Mouse (Mus musculus) stomach, embryonic 16.5 days (tissue): Measurements from ENCODE around the gene Trim12a. TPM values are rescaled to one million over a fixed set of nuclear protein-coding genes. Genes with fewer than 3 reads are reported as not detected.

Experiments
- polyA plus RNA-seq: library from polyadenylated mRNA; unstranded; fragments of >200 nt; fragmentation: Nextera tagmentation; extraction: Ambion mirVana; gene quantifications from 2 replicates; pipeline ENCODE4 v1.2.1, GENCODE M21; 2015

Gene Trim12a
- polyA plus RNA-seq, 1 experiment from 2014 or later = 6.1 TPM

Other genes with a start within 250 kb of the Trim12a start
- gene Olfr644, start 243.6 kb downstream of the Trim12a start, polyA plus RNA-seq = not detected in 2 replicates
- not detected in 2 replicates for gene Olfr645, start 230.0 kb downstream of the Trim12a start, polyA plus RNA-seq
- not detected in 2 replicates for gene Olfr646, start 210.6 kb downstream of the Trim12a start, polyA plus RNA-seq
- not detected in 2 replicates for gene Ubqln5, start 185.6 kb downstream of the Trim12a start, polyA plus RNA-seq
- not detected in 2 replicates for gene Olfr643, start 178.1 kb downstream of the Trim12a start, polyA plus RNA-seq
- not detected in 2 replicates for gene Ubqln3, start 172.2 kb downstream of the Trim12a start, polyA plus RNA-seq
- not detected in 2 replicates for gene Ubqlnl, start 164.9 kb downstream of the Trim12a start, polyA plus RNA-seq
- gene Olfm5, start 150.6 kb downstream of the Trim12a start, polyA plus RNA-seq = not detected in 2 replicates
- 0.26 and 0.27 TPM in 2 replicates for gene Olfr648, start 132.1 kb downstream of the Trim12a start, polyA plus RNA-seq
- gene Olfr649, start 119.5 kb downstream of the Trim12a start, polyA plus RNA-seq = not detected in 2 replicates
- gene Trim6, start 96.7 kb downstream of the Trim12a start, polyA plus RNA-seq = 0.87 and 0.89 TPM in 2 replicates
- gene Trim34a, start 71.0 kb downstream of the Trim12a start, polyA plus RNA-seq = 1.8 and 2.2 TPM in 2 replicates
- 0.54 and 0.62 TPM in 2 replicates for gene Trim5, start 27.4 kb downstream of the Trim12a start, polyA plus RNA-seq
- gene Trim34b, start 14.0 kb upstream of the Trim12a start, polyA plus RNA-seq = not detected in 2 replicates
- 2.8 TPM in 2 replicates for gene Trim12c, start 37.9 kb upstream of the Trim12a start, polyA plus RNA-seq
- gene Trim30b, start 54.4 kb upstream of the Trim12a start, polyA plus RNA-seq = 0.22 and 0.31 TPM in 2 replicates
- gene Trim30c, start 85.4 kb upstream of the Trim12a start, polyA plus RNA-seq = 0.25 and 0.26 TPM in 2 replicates
- gene Trim30a, start 149.7 kb upstream of the Trim12a start, polyA plus RNA-seq = 1.8 and 2.4 TPM in 2 replicates
- gene Trim30d, start 192.4 kb upstream of the Trim12a start, polyA plus RNA-seq = 0.62 and 1.1 TPM in 2 replicates
- not detected in 2 replicates for gene Olfr651, start 234.7 kb upstream of the Trim12a start, polyA plus RNA-seq
- not detected in 2 replicates for gene Olfr652, start 245.4 kb upstream of the Trim12a start, polyA plus RNA-seq